Mouse (Mus musculus) liver, adult 2 months (tissue): Measurements from ENCODE around the gene Gm20388.

Experiments
- CTCF ChIP-seq: fragments of 200-500 bp; IDR thresholded peaks from 2 replicates; pipeline ENCODE4 v1.5.1; 2011; ENCODE audit warnings: low read depth, low read length, control low read depth
- POLR2A ChIP-seq: fragments of 200-500 bp; IDR thresholded peaks from 2 replicates; pipeline ENCODE4 v1.6.1; 2011; ENCODE audit warnings: low read length, control low read depth; ENCODE audit not compliant: insufficient read depth; ENCODE audit errors: extremely low read depth

DNA sequence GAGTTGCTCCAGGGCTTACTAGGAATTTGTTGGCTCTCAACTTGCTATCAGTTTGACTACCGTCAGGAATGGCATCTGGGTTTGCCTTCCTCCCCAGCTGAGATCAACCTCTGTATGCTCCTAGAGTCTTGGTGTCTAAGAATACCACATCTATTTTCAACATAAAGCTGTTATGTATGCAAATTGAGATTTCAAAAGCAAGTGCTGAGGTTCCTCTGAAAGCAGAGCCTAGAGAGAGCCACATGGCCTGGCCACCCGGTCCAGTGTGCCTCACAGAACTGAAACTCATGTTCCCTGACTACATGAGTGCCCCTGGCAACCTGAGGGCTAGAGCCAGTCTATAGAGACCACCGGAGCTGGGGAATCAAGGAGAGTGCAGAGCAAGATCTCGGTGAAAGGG, 2694.7 kb downstream of the Gm20388 start:
- TF ChIP-seq CTCF, result no peak
- no peak for TF ChIP-seq POLR2A
